Mouse (Mus musculus) limb, embryonic 12.5 days (tissue): Measurements from ENCODE around the gene Trim9. TPM values are rescaled to one million over a fixed set of nuclear protein-coding genes. Genes with fewer than 3 reads are reported as not detected.

ENCODE experiments used
- ATAC-seq: fragments of 200-750 bp; cut with Nextera tagmentation; 2 replicates; pipeline ENCODE4 v1.8.0; 2017; ENCODE audit warnings: low read depth, moderate TSS enrichment; ENCODE audit not compliant: insufficient number of reproducible peaks, insufficient read depth, low FRiP score, low TSS enrichment
- H3K27ac ChIP-seq: fragments of 300-500 bp; sonication (generic); 2 replicates; pipeline ENCODE4 v1.5.1; 2016; ENCODE audit warnings: mild to moderate bottlenecking, moderate library complexity
- H3K27me3 ChIP-seq: fragments of 300-500 bp; sonication (generic); 2 replicates; pipeline ENCODE4 v1.6.1; 2016; ENCODE audit warnings: mild to moderate bottlenecking, moderate library complexity
- H3K36me3 ChIP-seq: fragments of 300-500 bp; sonication (generic); 2 replicates; pipeline ENCODE4 v1.6.1; 2016; ENCODE audit warnings: mild to moderate bottlenecking, moderate library complexity
- H3K4me1 ChIP-seq: fragments of 300-500 bp; sonication (generic); replicated peaks from 2 replicates; pipeline ENCODE4 v1.6.1; 2016
- H3K4me2 ChIP-seq: fragments of 300-500 bp; sonication (generic); 2 replicates; pipeline ENCODE4 v1.6.1; 2016; ENCODE audit warnings: mild to moderate bottlenecking, moderate library complexity
- H3K4me3 ChIP-seq: fragments of 300-500 bp; sonication (generic); replicated peaks from 2 replicates; pipeline ENCODE4 v1.5.1; 2016; ENCODE audit warnings: mild to moderate bottlenecking
- H3K9ac ChIP-seq: fragments of 300-500 bp; sonication (generic); replicated peaks from 2 replicates; pipeline ENCODE4 v1.6.1; 2016; ENCODE audit warnings: mild to moderate bottlenecking, moderate library complexity
- H3K9me3 ChIP-seq: fragments of 300-500 bp; sonication (generic); 2 replicates; pipeline ENCODE4 v1.6.1; 2016; ENCODE audit warnings: mild to moderate bottlenecking, moderate library complexity
- WGBS: fragments of 180-500 bp; shearing (Covaris S2); methylation state at CpG from one replicate; pipeline ENCODE4 v1.1.7; 2016; 5-methylcytosine and 5-hydroxymethylcytosine counted together
- polyA plus RNA-seq: library from polyadenylated mRNA; unstranded; fragments of >200 nt; fragmentation: Nextera tagmentation; extraction: Ambion mirVana; gene quantifications from 2 replicates; pipeline ENCODE4 v1.2.1, GENCODE M21; 2016

Trim9 gene
- polyA plus RNA-seq, 1 experiment from 2014 or later: 0.90 TPM

DNA sequence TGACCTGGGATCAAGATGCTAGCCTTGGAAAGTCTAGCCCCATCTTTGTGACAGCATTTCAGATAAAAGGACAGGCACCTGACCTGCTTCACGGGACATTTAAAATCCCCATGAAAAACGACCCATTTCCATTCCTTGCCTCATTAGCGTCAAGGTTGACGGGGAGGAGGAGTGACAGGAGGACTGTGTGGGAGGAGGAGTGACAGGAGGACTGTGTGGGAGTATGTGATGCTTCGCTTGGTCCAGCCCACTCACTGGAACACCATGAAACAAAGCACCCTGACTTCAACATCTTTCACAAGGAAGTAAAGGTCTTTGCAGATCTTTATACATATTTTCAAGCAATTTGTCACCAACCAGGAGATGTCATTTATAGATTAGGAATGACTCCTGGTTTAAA lies 139.2 kb downstream of the Trim9 start:
- Histone ChIP-seq H3K27ac (no peak overlapping the region), H3K36me3 (no peaks in the 10 kb centered on the region), H3K9ac (no peak overlapping the region), H3K4me2 (no peak overlapping the region), H3K4me3 (no peak overlapping the region), H3K9me3 (no peaks in the 10 kb centered on the region), H3K4me1 (no peaks in the 10 kb centered on the region), H3K27me3 (no peaks in the 10 kb centered on the region)
- no peak for ATAC-seq
- 63% methylated on average over 5 of the region's 5 CpGs for WGBS

DNA sequence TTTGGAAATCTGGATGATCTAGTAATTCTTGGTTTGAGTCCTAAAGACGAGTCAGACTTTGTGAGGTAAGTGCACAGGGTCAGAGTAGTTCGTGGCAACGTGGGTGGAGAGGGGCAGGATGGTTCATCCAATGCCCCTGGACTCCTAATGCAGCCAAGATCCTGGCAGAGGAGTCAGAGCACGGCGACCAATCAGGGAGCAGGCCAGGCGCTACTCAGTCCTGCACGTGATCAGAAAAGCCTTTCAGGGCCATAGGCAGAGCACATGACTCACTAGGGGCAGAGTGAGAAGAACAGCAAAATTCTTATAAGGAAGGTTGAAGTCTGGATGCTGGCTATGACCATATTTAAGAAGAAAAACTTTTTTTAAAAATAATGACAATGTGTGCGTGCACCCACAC lies 143.0 kb downstream of the Trim9 start:
- H3K27ac ChIP-seq: no peak overlapping the region
- no peak for ATAC-seq
- 78% methylated on average over 8 of the region's 8 CpGs for WGBS

GRCm38 (mm10) chr12:70201926-70202529 lies 145.4 kb downstream of the Trim9 start:
- no peak overlapping the region for H3K4me2 ChIP-seq
- H3K36me3 ChIP-seq: no peaks in the 10 kb centered on the region
- H3K4me1 ChIP-seq: no peaks in the 10 kb centered on the region; the same call in 1 of the 2 replicates
- H3K9me3 ChIP-seq: no peaks in the 10 kb centered on the region
- no peak for ATAC-seq
- no peak overlapping the region for H3K4me3 ChIP-seq
- no peak overlapping the region for H3K27ac ChIP-seq
- WGBS: 61% methylated on average over 5 of the region's 5 CpGs
- H3K27me3 ChIP-seq: no peaks in the 10 kb centered on the region
- no peak overlapping the region for H3K9ac ChIP-seq

More for the DNA sequence above, 143.0 kb downstream of the Trim9 start:
- H3K4me3 ChIP-seq: no peak overlapping the region
- H3K36me3 ChIP-seq: no peaks in the 10 kb centered on the region
- no peaks in the 10 kb centered on the region for H3K27me3 ChIP-seq
- no peaks in the 10 kb centered on the region for H3K9me3 ChIP-seq
- H3K4me2 ChIP-seq: no peak overlapping the region
- H3K9ac ChIP-seq: no peak overlapping the region
- H3K4me1 ChIP-seq: no peaks in the 10 kb centered on the region; the same call in 1 of the 2 replicates

GRCm38 (mm10) chr12:70196341-70196740 lies 151.1 kb downstream of the Trim9 start:
- ATAC-seq: no peak

GRCm38 (mm10) chr12:70195426-70195825 lies 152.0 kb downstream of the Trim9 start:
- ATAC-seq: no peak
- H3K27ac ChIP-seq: no peak overlapping the region
- WGBS: 93% methylated on average over 6 of the region's 6 CpGs
- no peak overlapping the region for H3K4me3 ChIP-seq
- no peaks in the 10 kb centered on the region for H3K36me3 ChIP-seq
- H3K4me1 ChIP-seq: peaks cover 11% of the 10 kb centered on the region
- H3K27me3 ChIP-seq: no peaks in the 10 kb centered on the region
- no peak overlapping the region for H3K4me2 ChIP-seq
- H3K9ac ChIP-seq: no peak overlapping the region
- H3K9me3 ChIP-seq: no peaks in the 10 kb centered on the region

More at GRCm38 (mm10) chr12:70196341-70196740, 151.1 kb downstream of the Trim9 start:
- Histone ChIP-seq H3K4me2 (no peak overlapping the region), H3K27ac (no peak overlapping the region), H3K4me1 (peaks cover 11% of the 10 kb centered on the region), H3K4me3 (no peak overlapping the region), H3K36me3 (no peaks in the 10 kb centered on the region), H3K9me3 (no peaks in the 10 kb centered on the region), H3K27me3 (no peaks in the 10 kb centered on the region), H3K9ac (no peak overlapping the region)
- WGBS: 91% methylated on average over 5 of the region's 5 CpGs

Other genes starting within 250 kb of the Trim9 start
- gene Nin, start 233.9 kb downstream of the Trim9 start, polyA plus RNA-seq: 11.4 and 12.0 TPM in 2 replicates
- gene Abhd12b, start 193.5 kb downstream of the Trim9 start, polyA plus RNA-seq: not detected in 2 replicates
- gene Pygl, start 116.1 kb downstream of the Trim9 start, polyA plus RNA-seq: 8.9 and 9.8 TPM in 2 replicates
- gene Tmx1, start 105.5 kb upstream of the Trim9 start, polyA plus RNA-seq: 99.6 and 104 TPM in 2 replicates